In genomic region chr12:82286804-82287203, GRCm38 (mm10) we compare ENCODE assay signal across 24 mouse cellular contexts.
DNase-seq lines count a peak whose midpoint lies in the region; ATAC-seq lines count a peak whose summit lies in the region.
"Had no signal": no experiment of that assay in that cellular context is flagged by ENCODE, and none has a peak within 500 bp of the region (broad histone marks: within the 10 kb centered on the region; RNA-seq: fewer than 3 reads in every experiment).

No protein-coding gene starts in this region.

- no peaks in the 10 kb centered on the region for H3K9me3 ChIP-seq in hindbrain, embryonic 12.5 days (replicated peaks)
- H3K9me3 ChIP-seq in hindbrain, embryonic 11.5 days (ENCODE audit: control insufficient read depth, low read length), result no peaks in the 10 kb centered on the region
- H3K9me3 ChIP-seq in midbrain, embryonic 14.5 days (ENCODE audit: control insufficient read depth, low read length), result no peaks in the 10 kb centered on the region
- no peaks in the 10 kb centered on the region for H3K9me3 ChIP-seq in midbrain, embryonic 10.5 days (replicated peaks)
- H3K9me3 ChIP-seq: embryonic facial prominence, embryonic 12.5 days; forebrain, embryonic 12.5 days; heart, embryonic 10.5 days; liver, embryonic 13.5 days; midbrain, embryonic 12.5 days; neural tube, embryonic 12.5 days; stomach, embryonic 15.5 days had no signal

- H3K36me3 ChIP-seq in hindbrain, embryonic 12.5 days, result no peaks in the 10 kb centered on the region
- H3K36me3 ChIP-seq in hindbrain, embryonic 11.5 days (ENCODE audit: control insufficient read depth, insufficient read depth, low read length), result no peaks in the 10 kb centered on the region
- no peaks in the 10 kb centered on the region for H3K36me3 ChIP-seq in midbrain, embryonic 14.5 days (ENCODE audit: control insufficient read depth, insufficient read depth, low read length)
- peaks cover 10% of the 10 kb centered on the region for H3K36me3 ChIP-seq in midbrain, embryonic 10.5 days
- H3K36me3 ChIP-seq: embryonic facial prominence, embryonic 12.5 days; forebrain, embryonic 12.5 days; heart, embryonic 10.5 days; liver, embryonic 13.5 days; midbrain, embryonic 12.5 days; neural tube, embryonic 12.5 days; stomach, embryonic 15.5 days had no signal

- DNase-seq in heart, adult 11 months, result peak; percentile 80
- no peak for DNase-seq in heart, postnatal 14 days
- no peak for DNase-seq in hindbrain, embryonic 11.5 days (ENCODE audit: low spot score)
- peak; percentile 27 for DNase-seq in midbrain, embryonic 14.5 days
- no peak for DNase-seq in midbrain, embryonic 10.5 days (ENCODE audit: low spot score)
- peak; percentile 27 for DNase-seq in retina, embryonic 14.5 days (ENCODE audit: low spot score)
- DNase-seq: adrenal gland, adult 8-10 months; cerebellum, adult 18-20 months; cerebellum, postnatal 14 days; gastrocnemius, postnatal 25 days; kidney, adult 18-20 months; kidney, postnatal 4 days; liver, embryonic 13.5 days; lung, adult 2 months; lung, postnatal 14 days had no signal

- H3K4me1 ChIP-seq in hindbrain, embryonic 12.5 days, result peaks cover 10% of the 10 kb centered on the region
- H3K4me1 ChIP-seq in hindbrain, embryonic 11.5 days (replicated peaks; ENCODE audit: control insufficient read depth, insufficient read depth, low read length), result no peaks in the 10 kb centered on the region
- H3K4me1 ChIP-seq in midbrain, embryonic 14.5 days (ENCODE audit: control insufficient read depth, insufficient read depth, low read length), result 0 out of 2 replicates have a peak, but pooled peaks cover 10% of the 10 kb centered on the region
- H3K4me1 ChIP-seq in midbrain, embryonic 10.5 days, result peaks cover 5% of the 10 kb centered on the region
- H3K4me1 ChIP-seq: neural tube, embryonic 12.5 days had no signal

- no peaks in the 10 kb centered on the region for H3K27me3 ChIP-seq in hindbrain, embryonic 12.5 days
- H3K27me3 ChIP-seq in hindbrain, embryonic 11.5 days (ENCODE audit: control insufficient read depth, insufficient read depth, low read length), result no peaks in the 10 kb centered on the region
- H3K27me3 ChIP-seq in midbrain, embryonic 14.5 days (ENCODE audit: control insufficient read depth, insufficient read depth, low read length), result no peaks in the 10 kb centered on the region
- H3K27me3 ChIP-seq in midbrain, embryonic 10.5 days (ENCODE audit: low read depth, poor library complexity, severe bottlenecking), result no peaks in the 10 kb centered on the region
- H3K27me3 ChIP-seq: embryonic facial prominence, embryonic 12.5 days; forebrain, embryonic 12.5 days; liver, embryonic 13.5 days; midbrain, embryonic 12.5 days; neural tube, embryonic 12.5 days; stomach, embryonic 15.5 days had no signal

- 58% methylated on average over 5 of the region's 5 CpGs for WGBS in hindbrain, embryonic 12.5 days
- 61% methylated on average over 5 of the region's 5 CpGs for WGBS in hindbrain, embryonic 11.5 days
- WGBS in midbrain, embryonic 14.5 days, result 47% methylated on average over 5 of the region's 5 CpGs
- 77% methylated on average over 5 of the region's 5 CpGs for WGBS in midbrain, embryonic 10.5 days

- no peak overlapping the region for H3K4me3 ChIP-seq in hindbrain, embryonic 12.5 days
- H3K4me3 ChIP-seq in hindbrain, embryonic 11.5 days (ENCODE audit: low read depth, low read length), result no peak overlapping the region
- no peak overlapping the region for H3K4me3 ChIP-seq in midbrain, embryonic 14.5 days (replicated peaks; ENCODE audit: low read depth, low read length)
- no peak overlapping the region for H3K4me3 ChIP-seq in midbrain, embryonic 10.5 days
- H3K4me3 ChIP-seq: embryonic facial prominence, embryonic 12.5 days; forebrain, embryonic 12.5 days; heart, embryonic 10.5 days; left cerebral cortex, adult 2 months; liver, embryonic 13.5 days; midbrain, embryonic 12.5 days; neural tube, embryonic 12.5 days; stomach, embryonic 15.5 days had no signal

- intact Hi-C loops in heart, postnatal 14 days (cut with DNase I), result no loop called here

- ATAC-seq in hindbrain, embryonic 12.5 days (ENCODE audit: low FRiP score), result peak; percentile 64; the same call in 1 of the 2 replicates
- ATAC-seq in hindbrain, embryonic 11.5 days (ENCODE audit: low FRiP score), result no peak
- ATAC-seq in midbrain, embryonic 14.5 days (ENCODE audit: low FRiP score, low TSS enrichment), result no peak
- ATAC-seq: activated CD4-positive, CD25-positive, alpha-beta regulatory T cell, adult 4 months had no signal

- H3K27ac ChIP-seq in hindbrain, embryonic 12.5 days, result peak overlapping the region; percentile 17; the same call in 1 of the 2 replicates
- H3K27ac ChIP-seq in hindbrain, embryonic 11.5 days (ENCODE audit: low read depth, low read length), result no peak overlapping the region
- H3K27ac ChIP-seq in midbrain, embryonic 14.5 days (replicated peaks; ENCODE audit: low read depth, low read length), result no peak overlapping the region
- no peak overlapping the region for H3K27ac ChIP-seq in midbrain, embryonic 10.5 days (replicated peaks)
- H3K27ac ChIP-seq: embryonic facial prominence, embryonic 12.5 days; forebrain, embryonic 12.5 days; left cerebral cortex, adult 2 months; liver, embryonic 13.5 days; neural tube, embryonic 12.5 days; stomach, embryonic 15.5 days had no signal

- H3K9ac ChIP-seq in hindbrain, embryonic 12.5 days, result no peak overlapping the region
- H3K9ac ChIP-seq in hindbrain, embryonic 11.5 days (ENCODE audit: low read depth, low read length), result no peak overlapping the region
- H3K9ac ChIP-seq in midbrain, embryonic 14.5 days (replicated peaks; ENCODE audit: low read length), result no peak overlapping the region
- H3K9ac ChIP-seq: embryonic facial prominence, embryonic 12.5 days; forebrain, embryonic 12.5 days; liver, embryonic 13.5 days; midbrain, embryonic 12.5 days; neural tube, embryonic 12.5 days; stomach, embryonic 15.5 days had no signal

- H3K4me2 ChIP-seq in hindbrain, embryonic 12.5 days (replicated peaks), result no peak overlapping the region
- no peak overlapping the region for H3K4me2 ChIP-seq in hindbrain, embryonic 11.5 days (replicated peaks; ENCODE audit: low read depth, low read length)
- H3K4me2 ChIP-seq in midbrain, embryonic 14.5 days (ENCODE audit: low read length), result no peak overlapping the region
- H3K4me2 ChIP-seq: embryonic facial prominence, embryonic 12.5 days; forebrain, embryonic 12.5 days; liver, embryonic 13.5 days; midbrain, embryonic 12.5 days; neural tube, embryonic 12.5 days; stomach, embryonic 15.5 days had no signal

Comparison
In these comparisons a context has a peak if more than half of its experiments do, and no peak if none do; other contexts are left out.
1. DNase-seq: peak in heart, adult 11 months (single experiment), midbrain, embryonic 14.5 days (single experiment) and retina, embryonic 14.5 days (single experiment); none in heart, postnatal 14 days (0 of 2), hindbrain, embryonic 11.5 days (single experiment) and midbrain, embryonic 10.5 days (single experiment).